Mouse (Mus musculus) spleen, embryonic (tissue): Measurements from ENCODE around the gene Vsx1.

ENCODE experiments used
- CTCF ChIA-PET: fragments of 350-600 bp; sonication (Branson Sonifier 250); formaldehyde crosslinking; loops from one replicate; lab custom pipeline; 2022; lab: Charles Lee

The Vsx1 gene

DNA sequence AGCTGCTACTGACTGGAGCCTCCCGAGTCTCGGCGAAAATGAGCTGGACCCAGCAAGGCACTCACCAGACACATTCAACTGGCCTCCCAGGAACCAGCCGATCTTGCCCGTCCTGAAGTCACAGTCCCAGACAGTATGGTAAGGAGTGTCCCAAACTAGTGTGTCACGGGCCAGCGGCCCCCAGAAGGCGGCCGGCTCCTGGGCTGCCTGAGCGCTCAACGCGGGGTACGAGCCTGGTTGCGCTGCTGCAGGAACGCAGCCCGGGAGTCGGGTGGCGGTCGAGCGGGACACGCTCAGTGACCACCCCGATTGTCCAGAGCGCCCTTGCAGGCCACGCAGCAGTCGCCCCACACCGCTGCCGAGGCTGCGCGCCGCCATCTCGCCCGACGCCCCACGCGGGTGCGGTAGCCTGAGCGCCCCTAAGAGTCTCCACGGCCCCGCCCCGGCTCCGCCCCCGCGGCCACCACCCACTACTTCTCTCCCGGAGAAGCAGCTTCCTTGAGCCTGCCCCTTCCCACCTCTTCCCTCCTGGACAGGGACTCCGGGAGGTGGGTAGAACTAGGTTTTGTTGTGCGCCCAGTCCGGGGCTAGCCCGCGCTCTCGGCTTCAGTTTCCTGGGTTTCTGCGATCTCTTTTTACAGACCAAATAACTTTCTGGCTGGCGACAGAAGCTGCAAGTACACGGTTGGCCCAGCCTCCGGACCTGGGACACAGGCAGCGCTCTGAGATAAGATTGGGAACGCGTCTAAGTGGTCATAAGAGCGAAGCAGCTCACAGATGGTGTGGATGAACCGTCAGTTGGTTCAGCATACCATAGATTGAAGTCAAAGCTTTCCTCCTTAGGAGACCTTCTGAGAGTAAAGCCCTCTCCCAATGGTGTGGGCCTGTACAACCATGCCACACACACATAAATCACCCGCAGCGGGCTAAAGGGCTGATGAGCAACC is 21.1 kb downstream of the Vsx1 start, which contains the start of gene Acss1:
TSS of gene Acss1 (minus strand) at position 681 of the 947 bp plus-strand sequence.
- CTCF ChIA-PET: interaction anchor here (0.5 to 1.2 kb wide), 2 partner anchors 25 to 119 kb away, joined by 3 read pairs; no protein-coding TSS in a partner anchor

DNA sequence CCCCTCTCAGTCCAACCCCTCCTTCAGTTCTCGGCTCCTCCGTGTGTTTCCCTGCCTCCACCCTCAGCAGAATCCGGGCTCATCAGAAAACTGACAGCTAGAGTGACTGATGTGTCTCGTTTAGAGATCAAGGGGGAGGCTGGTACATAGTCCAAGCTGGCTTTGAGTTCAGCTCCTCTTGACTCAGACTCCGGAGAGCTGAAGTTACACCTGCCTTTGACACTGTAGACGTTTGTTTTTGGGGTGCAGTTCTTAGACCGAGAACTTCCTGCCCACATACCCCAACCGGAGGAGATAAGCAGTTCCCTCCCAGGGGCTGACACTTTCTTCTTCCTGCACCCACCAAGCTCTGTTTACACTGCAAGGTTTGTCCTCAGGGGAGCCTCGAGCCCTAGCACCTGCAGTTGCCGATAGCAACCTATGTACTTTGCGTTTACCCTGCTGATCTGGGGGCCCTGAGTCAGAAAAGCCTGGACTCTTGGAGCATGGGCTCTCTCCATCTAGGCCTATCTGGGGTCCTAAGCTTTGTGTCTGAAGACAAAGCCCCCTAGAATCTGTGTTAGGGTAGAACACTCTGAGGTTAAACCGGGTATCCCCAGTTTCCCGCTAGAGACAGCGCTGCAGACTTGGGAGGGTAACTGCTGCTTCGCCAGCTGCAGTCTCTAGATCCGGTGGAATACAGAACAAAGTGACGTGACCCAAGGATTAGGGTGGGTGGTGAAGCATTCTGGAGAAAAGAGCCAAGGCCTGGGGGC is 21.9 kb downstream of the Vsx1 start:
- CTCF ChIA-PET: no interaction called here

DNA sequence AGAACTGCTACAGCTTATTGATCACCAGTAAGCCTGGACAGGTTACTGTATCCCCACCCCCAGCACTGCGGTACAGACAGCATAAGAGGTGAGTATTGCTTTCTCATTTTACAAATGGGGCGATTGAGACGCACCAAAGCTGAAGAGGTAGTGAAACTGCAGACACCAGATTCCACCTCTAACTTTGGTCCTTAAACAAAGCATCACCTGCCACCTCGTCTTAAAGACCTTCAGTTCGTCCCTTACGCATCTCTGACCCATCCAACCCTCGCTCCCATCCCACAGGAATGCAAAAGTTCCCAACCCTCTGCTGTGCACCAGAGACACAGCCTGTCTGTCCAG is 22.5 kb downstream of the Vsx1 start:
- CTCF ChIA-PET: interaction anchor here (0.6 kb wide), 1 partner anchor 118 kb away, joined by 13 read pairs; no protein-coding TSS in a partner anchor

DNA sequence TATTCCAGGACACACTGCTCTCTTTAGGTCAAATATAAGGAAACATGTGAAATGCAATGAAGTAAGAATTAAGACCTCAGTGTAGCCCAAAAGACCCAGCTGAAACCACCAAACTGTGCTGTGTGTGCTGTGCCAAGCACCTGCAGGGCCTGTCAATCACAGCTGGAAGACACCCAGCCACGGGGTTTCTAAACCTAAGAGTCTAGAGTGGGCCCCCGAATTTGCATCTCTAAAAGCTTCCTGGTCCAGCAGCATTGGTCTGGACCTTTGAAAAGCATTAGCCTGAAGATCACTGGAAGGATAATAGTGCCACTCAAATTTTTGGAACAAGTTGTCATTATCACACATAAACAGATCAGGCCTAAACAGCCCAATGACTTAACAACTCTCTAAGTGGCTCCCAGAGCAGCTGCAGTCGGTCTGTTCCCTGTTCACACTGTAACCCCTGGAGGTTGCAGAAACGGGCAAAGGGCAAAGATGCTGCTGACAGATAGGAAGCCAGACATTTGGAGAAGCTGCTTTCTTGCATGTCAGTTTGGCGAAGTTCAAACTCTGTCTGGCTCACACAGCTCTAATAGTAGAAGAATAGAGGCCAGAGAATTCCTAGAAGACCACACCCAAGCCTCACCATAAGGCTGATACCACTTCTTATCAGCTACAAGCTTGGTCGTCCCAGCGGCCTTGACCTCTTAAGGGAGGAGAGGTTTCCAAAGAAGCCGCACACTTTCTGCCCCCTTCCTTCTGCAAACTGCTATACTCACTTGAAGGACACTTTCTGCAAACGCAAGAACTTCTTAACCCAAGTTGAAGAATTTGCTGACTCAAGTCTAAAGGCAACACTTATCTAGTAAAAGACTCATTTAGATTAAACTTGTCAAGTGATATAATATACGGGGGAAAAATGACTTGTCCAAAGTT is 23.4 kb downstream of the Vsx1 start:
- CTCF ChIA-PET: interaction anchor here (0.6 to 0.7 kb wide), 3 partner anchors 48 to 123 kb away, joined by 3 to 13 read pairs (median 11); no protein-coding TSS in a partner anchor

DNA sequence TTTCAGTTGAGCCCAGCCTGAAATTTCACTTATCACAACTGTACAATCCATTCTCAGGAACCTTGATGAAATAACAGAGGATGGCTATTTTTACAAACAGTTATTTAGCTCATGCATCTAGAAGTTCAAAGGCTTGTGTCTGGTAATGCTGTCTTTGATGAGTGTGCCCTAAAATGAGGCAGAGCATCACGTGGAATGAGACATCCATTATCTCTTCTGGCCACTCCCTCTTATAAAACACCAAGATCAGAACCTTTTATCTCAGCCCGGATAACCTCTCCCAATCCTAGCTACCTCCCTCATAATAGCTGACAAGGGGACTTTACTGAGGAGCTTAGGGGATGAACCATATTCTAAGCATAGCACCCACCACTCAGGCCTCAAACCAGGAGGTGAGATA is 24.2 kb downstream of the Vsx1 start:
- CTCF ChIA-PET: interaction anchor here (0.6 to 0.7 kb wide), 2 partner anchors 47 to 123 kb away, joined by 3 to 11 read pairs; no protein-coding TSS in a partner anchor

DNA sequence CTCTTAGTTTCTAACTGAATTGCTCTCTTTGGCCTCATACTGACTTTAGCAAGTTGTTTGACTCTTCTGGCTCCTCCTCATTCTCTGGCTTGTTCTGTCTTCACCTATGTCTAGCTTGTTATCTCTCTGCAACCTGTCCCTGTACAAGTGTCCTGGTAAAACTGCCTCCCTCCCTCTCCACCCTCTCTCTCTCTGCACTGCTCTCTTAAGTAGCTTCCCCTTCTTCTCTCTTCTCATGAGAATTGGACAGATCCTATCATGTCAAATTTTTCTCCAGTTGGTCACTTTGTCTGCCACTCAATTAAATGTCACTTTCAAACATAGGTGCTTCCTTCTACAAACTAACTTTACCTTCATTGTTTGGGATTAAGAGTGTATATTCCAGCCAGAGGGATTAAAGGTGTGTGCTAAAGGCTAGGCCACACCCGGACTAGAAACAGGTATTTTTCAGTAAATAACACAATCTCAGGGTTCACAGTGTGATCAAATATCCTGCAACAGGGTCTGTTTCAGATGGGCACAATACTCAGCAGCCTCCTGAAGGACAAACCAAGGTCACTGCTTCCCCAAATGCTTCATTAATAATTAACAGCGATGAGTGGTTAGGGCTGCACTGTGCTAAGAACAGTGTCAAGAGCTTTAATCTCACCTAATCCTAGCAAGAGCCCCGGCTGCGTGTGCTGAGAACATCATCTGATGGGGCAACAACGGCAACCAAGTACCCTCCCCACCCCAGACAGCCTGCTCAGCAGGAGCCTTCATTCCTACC is 24.8 kb downstream of the Vsx1 start:
- CTCF ChIA-PET: interaction anchor here (0.6 to 0.7 kb wide), 2 partner anchors 46 to 50 kb away, joined by 3 to 4 read pairs; no protein-coding TSS in a partner anchor

DNA sequence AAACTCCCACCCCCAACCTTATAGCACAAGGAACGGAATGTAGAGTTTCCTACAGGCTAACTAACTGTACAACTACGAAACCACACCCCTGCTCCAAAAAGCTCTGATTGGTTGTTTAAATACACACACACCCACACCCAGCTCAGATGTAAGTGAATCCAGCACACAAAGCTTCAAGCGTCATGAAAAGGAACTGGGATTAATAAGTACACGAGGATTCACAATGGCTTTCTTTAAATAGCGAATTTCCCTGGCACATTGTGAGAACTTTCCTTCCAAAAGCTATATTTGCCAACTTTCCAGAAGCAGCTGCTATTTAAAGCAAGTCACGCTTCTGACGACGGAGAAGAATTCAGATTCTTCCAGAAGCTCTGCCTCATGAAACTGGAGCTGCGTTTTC is 25.9 kb downstream of the Vsx1 start:
- CTCF ChIA-PET: interaction anchor here (0.5 to 0.7 kb wide), 2 partner anchors 11 to 283 kb away, joined by 3 to 5 read pairs; no protein-coding TSS in a partner anchor

DNA sequence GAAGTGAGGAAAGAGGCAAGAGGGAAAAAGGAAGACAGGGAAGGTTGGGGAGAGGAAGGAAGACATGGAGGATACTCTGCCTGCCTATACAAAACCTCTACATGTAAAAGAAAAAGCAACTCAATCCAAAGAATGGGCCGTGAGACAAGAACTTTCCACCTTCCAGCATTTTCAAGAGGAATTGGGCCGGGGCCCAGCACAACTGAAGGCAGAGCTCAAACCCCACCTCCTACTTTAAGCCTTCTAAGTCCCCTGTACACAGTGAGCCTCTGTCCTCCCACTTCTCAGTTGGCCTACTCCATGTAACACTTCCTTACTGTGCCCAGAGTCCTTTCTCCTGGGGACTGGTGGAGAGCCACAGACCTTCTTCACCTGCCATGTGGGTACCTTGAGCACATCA is 27.2 kb downstream of the Vsx1 start:
- CTCF ChIA-PET: no interaction called here

DNA sequence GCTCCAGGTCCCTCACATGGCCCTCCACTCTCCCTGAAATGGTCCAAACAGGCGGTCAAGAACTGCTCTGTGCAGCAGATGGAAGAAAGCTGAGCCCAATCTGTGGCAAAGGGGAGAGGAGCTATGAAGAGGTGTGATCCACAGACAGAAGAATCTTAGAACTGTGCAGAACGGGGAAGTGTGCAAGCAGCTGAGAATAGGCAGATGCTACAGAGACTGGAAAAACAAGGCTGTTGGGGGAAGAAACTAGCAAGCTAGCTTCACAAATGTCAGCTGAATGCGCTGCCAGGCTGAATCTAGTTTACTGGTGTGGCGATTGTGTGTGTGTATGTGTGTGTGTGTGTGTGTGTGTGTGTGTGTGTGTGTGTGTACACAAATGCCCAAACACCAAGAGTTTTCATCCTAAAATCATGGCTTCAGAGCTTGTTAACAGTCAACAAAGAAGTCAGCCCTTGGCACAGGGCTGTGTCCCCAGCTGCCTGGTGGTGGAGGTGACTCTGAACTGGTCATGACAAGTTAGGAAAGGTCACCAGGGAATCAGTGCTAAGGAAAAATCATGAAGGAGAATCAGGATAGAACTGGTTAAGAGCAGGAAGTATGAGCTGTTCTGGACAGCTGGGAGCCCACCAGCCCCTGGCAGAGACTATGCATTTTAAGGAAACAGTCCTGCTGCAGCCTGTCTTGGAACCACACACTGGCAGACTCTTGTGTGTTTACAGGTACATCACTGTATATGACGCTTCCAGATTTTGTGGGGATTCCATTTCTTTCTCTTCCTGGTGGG is 28.3 kb downstream of the Vsx1 start:
- CTCF ChIA-PET: interaction anchor here (0.6 kb wide), 1 partner anchor 75 kb away, joined by 5 read pairs; no protein-coding TSS in a partner anchor

DNA sequence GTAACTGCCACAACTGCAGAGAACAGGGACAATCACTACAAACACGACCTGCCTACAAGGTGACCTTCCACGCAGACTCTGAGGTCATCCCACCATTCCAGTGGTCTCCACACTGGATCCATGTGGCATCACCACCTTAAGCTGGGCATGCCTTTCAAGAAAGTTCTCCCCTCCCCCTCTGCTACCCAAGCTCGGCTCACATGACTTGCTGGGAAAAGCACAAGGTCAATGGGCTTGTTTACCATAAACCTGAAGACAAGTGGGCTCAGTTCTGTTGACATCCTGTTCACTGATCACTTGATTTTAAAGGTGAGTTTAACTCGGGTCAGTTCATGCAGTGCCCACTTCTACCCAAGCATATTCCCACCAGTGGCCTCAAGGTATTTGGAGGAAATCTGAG is 29.1 kb downstream of the Vsx1 start:
- CTCF ChIA-PET: no interaction called here

DNA sequence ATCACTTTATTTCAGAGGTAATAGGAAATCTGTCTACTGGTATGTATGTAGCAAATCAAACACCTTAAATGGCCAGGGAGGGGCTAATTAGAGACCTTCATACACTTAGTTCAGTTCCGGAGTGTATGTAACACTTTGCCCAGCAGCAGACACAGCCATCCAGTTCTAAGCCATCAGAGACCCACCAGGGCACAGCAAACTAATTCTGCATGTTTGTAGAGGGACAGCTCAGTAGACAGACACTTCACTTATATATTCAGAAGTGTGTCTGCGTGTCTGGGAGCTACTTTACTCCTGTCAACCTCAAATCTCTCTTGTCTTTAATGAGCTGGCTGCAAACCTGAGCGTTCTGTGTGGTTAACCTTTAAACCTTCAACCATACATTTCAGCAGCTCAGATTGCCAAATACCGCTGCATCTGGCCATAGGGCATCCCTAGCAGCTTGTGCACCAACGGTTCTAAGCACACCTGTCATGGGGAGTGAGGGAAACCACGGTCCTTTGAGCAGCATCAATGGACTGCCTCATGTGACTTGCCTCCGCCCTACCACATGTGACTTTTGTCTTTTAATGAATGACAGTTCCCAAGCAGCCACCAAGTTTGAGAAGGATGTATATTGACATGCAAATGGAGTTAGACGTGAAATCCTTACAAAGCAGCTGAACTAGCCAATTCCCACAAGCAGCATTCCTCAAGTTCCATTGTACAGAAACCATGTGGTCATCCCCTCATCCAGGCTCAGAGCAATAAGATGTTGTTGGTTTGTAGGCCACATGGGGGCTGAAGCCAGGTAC is 32.0 kb downstream of the Vsx1 start:
- CTCF ChIA-PET: interaction anchor here (0.6 kb wide), 1 partner anchor 44 kb away, joined by 8 read pairs; no protein-coding TSS in a partner anchor

DNA sequence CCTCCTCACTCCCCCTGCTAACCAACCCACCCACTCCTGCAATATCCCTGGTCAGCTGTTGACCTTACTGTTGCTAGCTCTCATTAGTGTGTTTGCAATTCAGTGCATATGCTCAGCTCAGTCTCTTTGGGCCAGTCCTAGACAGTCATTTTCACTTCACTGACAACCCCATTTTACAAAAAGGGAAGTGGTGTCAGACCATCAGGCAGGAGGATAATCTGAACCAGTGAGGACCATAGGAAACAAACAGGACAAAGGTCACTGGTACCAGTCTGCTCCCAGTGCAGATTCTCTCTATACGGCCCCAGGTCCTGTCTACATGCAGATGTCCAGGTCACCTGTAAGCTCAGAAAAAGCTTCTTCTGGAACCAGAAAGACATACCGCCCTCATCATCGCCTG is 33.0 kb downstream of the Vsx1 start:
- CTCF ChIA-PET: interaction anchor here (0.6 kb wide), 1 partner anchor 43 kb away, joined by 8 read pairs; no protein-coding TSS in a partner anchor

DNA sequence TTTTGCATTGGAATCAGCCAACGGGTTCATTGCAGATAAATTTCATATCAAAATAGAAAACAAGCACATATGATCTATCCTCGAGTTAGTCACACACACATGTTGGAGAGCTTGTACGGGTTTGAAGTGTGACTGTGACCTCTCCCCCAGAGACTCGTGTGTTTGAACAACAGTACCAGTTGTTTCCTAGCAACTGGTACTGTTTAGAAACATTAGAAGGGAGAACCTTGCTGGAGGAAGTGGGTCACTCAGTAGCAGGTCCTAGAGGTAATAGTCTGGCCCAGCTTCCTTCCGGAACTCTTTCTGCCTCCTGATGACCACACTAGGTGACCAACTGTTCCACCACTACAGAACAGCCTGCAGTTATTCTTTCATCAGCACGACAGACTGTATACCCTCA is 33.9 kb downstream of the Vsx1 start:
- CTCF ChIA-PET: no interaction called here

DNA sequence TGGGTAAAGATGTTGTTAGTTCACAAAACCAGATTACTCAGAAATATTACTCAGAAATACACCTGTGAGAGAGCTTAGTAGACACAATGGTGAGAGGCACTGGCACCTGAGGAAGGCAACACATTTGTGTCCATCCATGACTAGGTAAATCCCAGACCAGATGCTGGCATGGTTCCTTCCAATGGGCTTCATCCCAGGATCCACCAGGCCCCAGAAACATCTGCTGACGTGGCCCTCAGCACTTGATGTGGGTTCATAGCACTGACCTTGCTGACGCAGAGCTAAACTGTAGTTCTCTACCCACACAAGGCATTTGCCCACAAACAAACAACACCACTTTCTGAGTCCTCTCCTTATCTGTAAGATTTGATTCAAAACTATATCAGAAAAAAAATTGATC is 34.3 kb downstream of the Vsx1 start:
- CTCF ChIA-PET: no interaction called here

DNA sequence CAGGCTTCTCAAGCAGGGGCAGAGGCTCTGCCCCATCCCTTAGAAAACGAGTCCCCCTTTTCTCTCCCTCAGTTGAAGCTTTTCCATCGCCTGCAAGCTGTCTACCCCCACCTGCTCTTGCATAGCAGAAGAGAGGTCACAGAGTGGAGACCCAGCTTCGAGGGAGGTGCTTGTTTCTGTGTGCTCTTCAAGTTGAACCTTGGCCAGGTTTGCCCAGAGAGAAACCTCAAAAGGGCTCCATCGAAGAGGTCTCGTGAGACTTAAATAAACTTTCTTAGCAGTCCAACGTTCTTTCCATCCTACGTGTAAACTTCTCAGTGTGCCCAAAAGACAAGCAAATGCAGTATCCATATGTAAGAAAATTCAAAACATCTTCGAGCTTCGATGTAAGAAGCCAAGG is 37.8 kb downstream of the Vsx1 start:
- CTCF ChIA-PET: no interaction called here

DNA sequence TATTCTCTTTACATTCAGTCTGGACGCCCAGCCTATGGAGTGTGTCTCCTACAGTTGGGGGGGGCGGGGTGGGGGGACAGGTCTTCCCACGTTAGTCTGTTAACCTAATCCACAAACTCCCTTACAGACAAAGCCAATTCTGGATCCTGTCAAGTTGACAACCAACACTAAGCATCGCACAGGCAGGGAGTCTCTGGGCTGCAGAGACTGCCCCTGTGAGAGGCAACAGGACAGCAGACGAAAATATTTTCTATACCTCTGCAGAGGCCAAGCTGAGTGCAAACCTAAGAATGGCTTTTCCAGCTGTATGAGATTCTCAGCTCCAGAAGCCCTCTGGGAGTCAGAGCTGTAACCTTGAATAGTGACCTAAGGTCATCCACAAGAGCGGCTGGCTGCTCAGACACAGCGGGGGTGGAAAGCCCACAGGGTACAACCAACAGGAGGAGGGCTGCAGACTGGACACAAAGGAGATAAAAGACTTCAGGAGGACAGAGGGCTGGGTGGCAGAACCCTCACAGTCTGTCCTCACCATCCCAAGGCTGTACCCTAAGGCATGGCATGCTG is 38.6 kb downstream of the Vsx1 start:
- CTCF ChIA-PET: no interaction called here

DNA sequence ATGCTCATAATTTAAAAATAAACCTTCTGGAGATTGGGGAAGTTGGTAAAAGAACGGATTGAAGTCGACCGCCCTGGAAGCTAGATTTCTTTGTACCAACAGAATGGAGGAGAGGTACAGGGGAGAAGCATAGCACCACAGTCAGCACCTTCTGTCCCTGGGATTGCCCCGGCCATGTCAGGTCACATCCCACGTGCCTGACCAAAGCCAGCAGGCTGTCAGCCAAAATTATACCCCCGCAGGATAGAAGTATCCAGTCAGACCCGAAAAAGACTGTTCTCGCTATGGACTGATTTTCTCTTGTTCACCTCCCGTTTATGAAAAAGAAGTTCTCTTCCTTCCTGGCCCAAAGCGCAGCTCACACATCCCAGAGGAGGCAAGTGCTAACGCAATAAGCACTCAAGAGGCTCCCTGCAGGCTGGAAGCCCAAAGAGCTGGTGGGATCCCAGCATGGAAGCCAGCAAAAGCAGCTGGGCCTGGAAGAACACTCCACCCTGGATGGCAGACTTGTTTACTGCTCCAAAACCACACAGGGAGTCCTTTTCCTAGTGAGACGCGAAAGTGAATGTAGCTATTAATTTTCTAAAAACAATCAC is 40.8 kb downstream of the Vsx1 start:
- CTCF ChIA-PET: interaction anchor here (0.7 kb wide), 1 partner anchor 26 kb away, joined by 5 read pairs; no protein-coding TSS in a partner anchor
